Mouse (Mus musculus) CH12.LX (cell line): ENCODE measurements at regions not wholly inside any gene's neighbourhood (a gene's known extent, or its start where the extent isn't known, plus 50 kb on each side); places are given as distances from the start of the nearest gene placed in this dataset.

ENCODE experiments used
- DNase-seq: peaks from one replicate; pipeline ENCODE4 v3.0.0-alpha.2; 2013; ENCODE audit errors: extremely low read depth
- H3K27ac ChIP-seq: 2 replicates; pipeline ENCODE4 v1.5.1; 2012; ENCODE audit warnings: low read depth, mild to moderate bottlenecking, control low read depth, moderate library complexity; ENCODE audit not compliant: insufficient read depth
- H3K27me3 ChIP-seq: replicated peaks from 2 replicates; pipeline ENCODE3; 2012; ENCODE audit warnings: inconsistent platforms
- H3K36me3 ChIP-seq, 2 experiments: replicated peaks in 1 of 2; 2 replicates each; pipeline versions ENCODE3 to v1.6.1; 2012; ENCODE audit warnings: inconsistent platforms in 1 of 2, low read length in 1 of 2, mild to moderate bottlenecking in 1 of 2, mixed read lengths in 1 of 2, moderate library complexity in 1 of 2; ENCODE audit not compliant: control insufficient read depth in 1 of 2, insufficient read depth in 1 of 2
- H3K4me1 ChIP-seq, 2 experiments: 2 replicates each; pipeline ENCODE4 v1.6.1; 2012; ENCODE audit warnings: inconsistent platforms in 1 of 2, moderate library complexity in 1 of 2; ENCODE audit not compliant: insufficient read depth in 2 of 2, control insufficient read depth in 1 of 2
- H3K4me2 ChIP-seq: 2 replicates; pipeline ENCODE4 v1.6.1; 2012; ENCODE audit warnings: low read depth, mild to moderate bottlenecking, control low read depth; ENCODE audit not compliant: poor library complexity, insufficient read depth, severe bottlenecking
- H3K4me3 ChIP-seq, 3 experiments: fragments of 150-350 bp in 1 of 3; sonication (generic) in 1 of 3; replicated peaks in 1 of 3; 2 replicates each; pipeline versions ENCODE3 to v1.5.1; 2011 to 2012; ENCODE audit warnings: low read depth in 2 of 3, low read length in 2 of 3, mild to moderate bottlenecking in 2 of 3, moderate library complexity in 2 of 3, control low read depth in 1 of 3, improper control_type of control experiment in 1 of 3, inconsistent platforms in 1 of 3, mixed read lengths in 1 of 3; ENCODE audit not compliant: poor library complexity in 1 of 3
- H3K79me2 ChIP-seq: replicated peaks from 2 replicates; pipeline ENCODE4 v1.6.1; 2012; ENCODE audit warnings: mild to moderate bottlenecking, moderate library complexity; ENCODE audit not compliant: control insufficient read depth, poor library complexity, insufficient read depth, severe bottlenecking; ENCODE audit errors: extremely low read depth
- H3K9ac ChIP-seq: 2 replicates; pipeline ENCODE4 v1.6.1; 2012; ENCODE audit warnings: low read depth, mild to moderate bottlenecking, control low read depth, moderate library complexity; ENCODE audit not compliant: insufficient read depth
- H3K9me3 ChIP-seq: replicated peaks from 2 replicates; pipeline ENCODE3; 2012; ENCODE audit warnings: low read length, inconsistent platforms, mixed read lengths
- CTCF ChIP-seq, 2 experiments: IDR thresholded peaks in 1 of 2; conservative IDR thresholded peaks in 1 of 2; 2 replicates each; pipeline ENCODE4 v1.5.1; 2011 to 2012; ENCODE audit warnings: low read depth in 2 of 2, low read length in 2 of 2, improper control_type of control experiment in 1 of 2, inconsistent platforms in 1 of 2, mild to moderate bottlenecking in 1 of 2, moderate library complexity in 1 of 2
- GABPA ChIP-seq: IDR thresholded peaks from 2 replicates; pipeline ENCODE4 v1.6.1; 2012; ENCODE audit warnings: low read depth, low read length, improper control_type of control experiment, inconsistent platforms; ENCODE audit not compliant: insufficient replicate concordance
- HCFC1 ChIP-seq: IDR thresholded peaks from 2 replicates; pipeline ENCODE4 v1.6.1; 2012; ENCODE audit warnings: low read depth, mild to moderate bottlenecking, inconsistent platforms, low read length, improper control_type of control experiment
- MAFK ChIP-seq: IDR thresholded peaks from 2 replicates; pipeline ENCODE4 v1.6.1; 2011; ENCODE audit warnings: low read length, improper control_type of control experiment; ENCODE audit not compliant: insufficient replicate concordance
- MAX ChIP-seq: IDR thresholded peaks from 2 replicates; pipeline ENCODE4 v1.6.1; 2011; ENCODE audit warnings: low read length, improper control_type of control experiment
- MEF2A ChIP-seq: IDR thresholded peaks from 2 replicates; pipeline ENCODE4 v1.6.1; 2014; ENCODE audit warnings: low read depth, mild to moderate bottlenecking, inconsistent platforms, low read length, improper control_type of control experiment, borderline replicate concordance
- NRF1 ChIP-seq: IDR thresholded peaks from 2 replicates; pipeline ENCODE4 v1.6.1; 2014; ENCODE audit warnings: low read depth, mild to moderate bottlenecking, inconsistent platforms, low read length, improper control_type of control experiment, moderate library complexity
- PAX5 ChIP-seq: IDR thresholded peaks from 2 replicates; pipeline ENCODE4 v1.6.1; 2012; ENCODE audit warnings: low read length, inconsistent platforms, mixed read lengths
- RAD21 ChIP-seq: IDR thresholded peaks from 2 replicates; pipeline ENCODE4 v1.6.1; 2011; ENCODE audit warnings: low read depth, mild to moderate bottlenecking, low read length, improper control_type of control experiment, moderate library complexity
- SMC3 ChIP-seq: IDR thresholded peaks from 2 replicates; pipeline ENCODE4 v1.6.1; 2011; ENCODE audit warnings: low read depth, low read length, improper control_type of control experiment
- UBTF ChIP-seq: IDR thresholded peaks from 2 replicates; pipeline ENCODE4 v1.6.1; 2012; ENCODE audit warnings: low read depth, mild to moderate bottlenecking, inconsistent platforms, low read length, improper control_type of control experiment, moderate library complexity
- ZC3H11A ChIP-seq: IDR thresholded peaks from 2 replicates; pipeline ENCODE4 v1.6.1; 2012; ENCODE audit warnings: low read depth, mild to moderate bottlenecking, inconsistent platforms, low read length, improper control_type of control experiment
- ZMIZ1 ChIP-seq: IDR thresholded peaks from 2 replicates; pipeline ENCODE4 v1.6.1; 2012; ENCODE audit warnings: low read depth, mild to moderate bottlenecking, inconsistent platforms, low read length, improper control_type of control experiment
- ZNF384 ChIP-seq: IDR thresholded peaks from 2 replicates; pipeline ENCODE4 v1.6.1; 2012; ENCODE audit warnings: low read depth, low read length, improper control_type of control experiment, inconsistent platforms
- dilution Hi-C: fragments of 300-500 bp; cut with MboI; formaldehyde crosslinking; loops from 2 replicates; pipeline ENCODE4 v1.14.3; 2020; ENCODE audit warnings: low sequenced_read_pairs; ENCODE audit not compliant: extremely low pct_unique_long_range_greater_than_20kb, extremely low pct_ligation_motif_present
- in situ Hi-C: fragments of 300-500 bp; cut with MboI; formaldehyde crosslinking; loops from 3 replicates; pipeline ENCODE4 v1.14.3; 2019; ENCODE audit warnings: low sequenced_read_pairs, low pct_ligation_motif_present, low pct_unique_long_range_greater_than_20kb, mixed read lengths

- no peak for DNase-seq
- Histone ChIP-seq H3K79me2 (no peaks in the 10 kb centered on the region), H3K9ac (no peak overlapping the region), H3K36me3 (no peaks in the 10 kb centered on the region), H3K27me3 (no peaks in the 10 kb centered on the region), H3K27ac (no peak overlapping the region), H3K9me3 (no peaks in the 10 kb centered on the region), H3K4me3 (no peak overlapping the region), H3K4me2 (no peak overlapping the region), H3K4me1 (peaks cover 3 to 9% of the 10 kb centered on the region in 2 experiments; a peak in 2 of 4 replicates)
- in situ Hi-C loops (no loop called here), dilution Hi-C loops (no loop called here)
- no peak for TF ChIP-seq MAX
- no peak for TF ChIP-seq RAD21
Observed at GRCm38 (mm10) chr12:71433549-71434200, 124.0 kb downstream of the Dact1 start.

GRCm38 (mm10) chr12:71438254-71438653 lies 128.6 kb downstream of the Dact1 start:
- Histone ChIP-seq H3K4me1 (peaks cover 7 to 17% of the 10 kb centered on the region in 2 experiments; a peak in 3 of 4 replicates), H3K9me3 (no peaks in the 10 kb centered on the region), H3K4me3 (no peak overlapping the region), H3K79me2 (no peaks in the 10 kb centered on the region), H3K27ac (no peak overlapping the region), H3K9ac (no peak overlapping the region), H3K27me3 (no peaks in the 10 kb centered on the region), H3K4me2 (peak overlapping the region; percentile 47; the same call in 1 of the 2 replicates), H3K36me3 (no peaks in the 10 kb centered on the region)
- in situ Hi-C loops: no loop called here
- TF ChIP-seq ZMIZ1 (no peak), MAX (no peak), PAX5 (no peak), ZNF384 (no peak), HCFC1 (no peak), MAFK (no peak), GABPA (no peak), UBTF (no peak), NRF1 (no peak), ZC3H11A (no peak), MEF2A (no peak), RAD21 (no peak; the same call in none of the 2 replicates), SMC3 (peak; percentile 23; the same call in 1 of the 2 replicates), CTCF (conservative IDR thresholded peaks at IDR 0.05 in 1 of 2, IDR thresholded peaks at IDR 0.05 in 1 of 2; ENCODE audit: low read depth in 2 of 2, low read length in 2 of 2) (peak; percentile 6 to 44; a peak in 2 of 4 replicates)
- peak; percentile 16 for DNase-seq
- dilution Hi-C loops: no loop called here
